Mouse (Mus musculus) liver, embryonic 11.5 days (tissue): ENCODE measurements around the gene Anxa11. TPM values are rescaled to one million over a fixed set of nuclear protein-coding genes. Genes with fewer than 3 reads are reported as not detected.

ENCODE experiments used
- ATAC-seq: fragments of 200-750 bp; cut with Nextera tagmentation; replicated peaks from 2 replicates; pipeline ENCODE4 v1.8.0; 2017; ENCODE audit warnings: moderate number of reproducible peaks, mild to moderate bottlenecking, moderate TSS enrichment, moderate library complexity; ENCODE audit not compliant: low FRiP score
- DNase-seq: peaks from one replicate; pipeline ENCODE4 v3.0.0-alpha.2; 2017; ENCODE audit warnings: low spot score
- H3K27ac ChIP-seq: fragments of 300-500 bp; sonication (generic); 2 replicates; pipeline ENCODE4 v1.5.1; 2014; ENCODE audit warnings: mild to moderate bottlenecking, low read depth, low read length, control low read depth
- H3K27me3 ChIP-seq: fragments of 300-500 bp; sonication (generic); replicated peaks from 2 replicates; pipeline ENCODE4 v1.6.1; 2014; ENCODE audit warnings: low read length, mixed read lengths; ENCODE audit not compliant: control insufficient read depth, insufficient read depth
- H3K36me3 ChIP-seq: fragments of 300-500 bp; sonication (generic); 2 replicates; pipeline ENCODE4 v1.6.1; 2014; ENCODE audit warnings: mild to moderate bottlenecking, low read length, moderate library complexity, mixed read lengths; ENCODE audit not compliant: control insufficient read depth, insufficient read depth
- H3K4me1 ChIP-seq: fragments of 300-500 bp; sonication (generic); replicated peaks from 2 replicates; pipeline ENCODE4 v1.6.1; 2014; ENCODE audit warnings: low read length, mixed read lengths; ENCODE audit not compliant: control insufficient read depth, insufficient read depth
- H3K4me2 ChIP-seq: fragments of 300-500 bp; sonication (generic); 2 replicates; pipeline ENCODE4 v1.6.1; 2014; ENCODE audit warnings: mild to moderate bottlenecking, control low read depth, moderate library complexity
- H3K4me3 ChIP-seq: fragments of 300-500 bp; sonication (generic); 2 replicates; pipeline ENCODE4 v1.5.1; 2014; ENCODE audit warnings: low read depth, low read length, control low read depth
- H3K9ac ChIP-seq: fragments of 300-500 bp; sonication (generic); 2 replicates; pipeline ENCODE4 v1.6.1; 2014; ENCODE audit warnings: low read depth, low read length, control low read depth
- H3K9me3 ChIP-seq: fragments of 300-500 bp; sonication (generic); 2 replicates; pipeline ENCODE4 v1.6.1; 2016; ENCODE audit warnings: low read length, inconsistent platforms, mixed read lengths; ENCODE audit not compliant: control insufficient read depth
- WGBS: fragments of 180-500 bp; shearing (Covaris S2); extraction: QIAGEN DNeasy Blood & Tissue Kit; methylation state at CpG from one replicate; pipeline ENCODE4 v1.1.7; 2014; 5-methylcytosine and 5-hydroxymethylcytosine counted together
- polyA plus RNA-seq: library from polyadenylated mRNA; unstranded; fragments of >200 nt; fragmentation: Nextera tagmentation; extraction: Ambion mirVana; gene quantifications from 2 replicates; pipeline ENCODE4 v1.2.1, GENCODE M21; 2014

Anxa11 gene
- polyA plus RNA-seq, 1 experiment from 2014 or later: 13.1 TPM

GRCm38 (mm10) chr14:25831332-25831731 lies 10.6 kb upstream of the Anxa11 start:
- Histone ChIP-seq H3K27me3 (no peaks in the 10 kb centered on the region), H3K9ac (no peak overlapping the region), H3K36me3 (no peaks in the 10 kb centered on the region), H3K9me3 (no peaks in the 10 kb centered on the region), H3K27ac (no peak overlapping the region), H3K4me1 (no peaks in the 10 kb centered on the region), H3K4me2 (no peak overlapping the region), H3K4me3 (no peak overlapping the region)
- DNase-seq: no peak
- WGBS: 39% methylated on average over 1 of the region's 1 CpGs
- no peak for ATAC-seq

DNA sequence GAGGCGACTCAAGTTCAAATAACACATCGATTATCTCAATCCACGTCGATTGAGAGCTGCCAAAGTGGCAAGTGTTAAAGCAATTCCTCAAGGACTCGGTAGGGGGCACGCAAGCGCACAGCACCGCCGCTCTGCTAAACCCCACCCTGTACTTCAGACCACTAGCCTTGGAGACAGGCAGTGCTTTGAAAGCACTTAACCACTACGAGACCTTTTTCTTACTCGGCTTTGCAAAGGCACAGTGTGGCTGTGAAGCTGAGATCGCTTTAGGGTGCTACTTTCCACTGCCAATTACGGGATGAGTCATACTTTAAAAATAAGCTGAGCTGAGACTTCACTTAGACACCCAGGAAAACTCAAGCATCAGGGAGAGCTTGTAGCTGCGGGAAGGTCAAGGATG lies 9.7 kb upstream of the Anxa11 start:
- WGBS: 10% methylated on average over 14 of the region's 14 CpGs

GRCm38 (mm10) chr14:25838411-25838810 lies 3.5 kb upstream of the Anxa11 start:
- Histone ChIP-seq H3K4me3 (no peak overlapping the region), H3K4me2 (no peak overlapping the region), H3K36me3 (no peaks in the 10 kb centered on the region), H3K4me1 (0 out of 2 replicates have a peak, but pooled peaks cover 5% of the 10 kb centered on the region), H3K9me3 (no peaks in the 10 kb centered on the region), H3K9ac (no peak overlapping the region), H3K27ac (no peak overlapping the region), H3K27me3 (peaks cover 6% of the 10 kb centered on the region)
- ATAC-seq (no peak), DNase-seq (no peak)
- WGBS: 76% methylated on average over 8 of the region's 8 CpGs

More for the DNA sequence above, 9.7 kb upstream of the Anxa11 start:
- Histone ChIP-seq H3K9ac (no peak overlapping the region), H3K4me3 (no peak overlapping the region), H3K9me3 (no peaks in the 10 kb centered on the region), H3K27ac (no peak overlapping the region), H3K4me1 (no peaks in the 10 kb centered on the region), H3K4me2 (no peak overlapping the region; the same call in 1 of the 2 replicates), H3K27me3 (no peaks in the 10 kb centered on the region), H3K36me3 (no peaks in the 10 kb centered on the region)
- DNase-seq (peak; percentile 65), ATAC-seq (peak; percentile 26; the same call in 1 of the 2 replicates)

DNA sequence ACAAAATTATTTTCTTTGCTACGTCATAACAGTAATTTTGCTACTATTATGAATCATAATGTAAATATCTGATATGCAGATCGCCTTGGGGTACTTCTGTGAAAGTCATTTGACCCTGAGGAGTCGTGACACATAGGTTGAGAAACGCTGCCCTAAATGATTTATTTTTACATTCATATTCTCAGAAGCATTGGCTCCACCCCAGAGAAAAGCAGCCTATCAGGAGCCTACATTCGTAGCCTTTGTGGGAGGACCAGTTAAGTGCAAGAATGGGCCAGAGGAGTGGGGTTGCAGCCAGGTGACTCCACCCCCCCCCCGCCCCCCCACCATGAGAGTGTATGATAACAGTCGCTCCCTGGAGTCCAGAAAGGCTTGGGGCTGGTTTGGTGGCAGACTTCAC lies 2.2 kb upstream of the Anxa11 start:
- H3K9ac ChIP-seq: no peak overlapping the region
- H3K27me3 ChIP-seq: peaks cover 6% of the 10 kb centered on the region
- H3K36me3 ChIP-seq: no peaks in the 10 kb centered on the region
- H3K27ac ChIP-seq: no peak overlapping the region
- WGBS: 52% methylated on average over 7 of the region's 7 CpGs
- H3K9me3 ChIP-seq: no peaks in the 10 kb centered on the region
- ATAC-seq: no peak
- no peak overlapping the region for H3K4me3 ChIP-seq
- no peak overlapping the region for H3K4me2 ChIP-seq
- 0 out of 2 replicates have a peak, but pooled peaks cover 5% of the 10 kb centered on the region for H3K4me1 ChIP-seq
- no peak for DNase-seq

GRCm38 (mm10) chr14:25840961-25841360 lies 995 bp upstream of the Anxa11 start:
- no peak overlapping the region for H3K27ac ChIP-seq
- 0 out of 2 replicates have a peak, but pooled peaks cover 5% of the 10 kb centered on the region for H3K4me1 ChIP-seq
- H3K9me3 ChIP-seq: no peaks in the 10 kb centered on the region
- no peak overlapping the region for H3K4me3 ChIP-seq
- DNase-seq (no peak), ATAC-seq (no peak)
- H3K9ac ChIP-seq: no peak overlapping the region
- H3K36me3 ChIP-seq: no peaks in the 10 kb centered on the region
- 34% methylated on average over 7 of the region's 7 CpGs for WGBS
- no peak overlapping the region for H3K4me2 ChIP-seq
- H3K27me3 ChIP-seq: peaks cover 6% of the 10 kb centered on the region

GRCm38 (mm10) chr14:25841579-25841978 lies 377 bp upstream of the Anxa11 start:
- Histone ChIP-seq H3K4me1 (0 out of 2 replicates have a peak, but pooled peaks cover 6% of the 10 kb centered on the region), H3K27me3 (peaks cover 6% of the 10 kb centered on the region), H3K4me2 (peak overlapping the region; percentile 88), H3K9ac (no peak overlapping the region), H3K27ac (no peak overlapping the region), H3K36me3 (no peaks in the 10 kb centered on the region), H3K4me3 (peak overlapping the region; percentile 74), H3K9me3 (no peaks in the 10 kb centered on the region)
- DNase-seq: no peak
- WGBS: under 1% methylated on average over 4 of the region's 4 CpGs
- ATAC-seq: peak; percentile 47; the same call in 1 of the 2 replicates

DNA sequence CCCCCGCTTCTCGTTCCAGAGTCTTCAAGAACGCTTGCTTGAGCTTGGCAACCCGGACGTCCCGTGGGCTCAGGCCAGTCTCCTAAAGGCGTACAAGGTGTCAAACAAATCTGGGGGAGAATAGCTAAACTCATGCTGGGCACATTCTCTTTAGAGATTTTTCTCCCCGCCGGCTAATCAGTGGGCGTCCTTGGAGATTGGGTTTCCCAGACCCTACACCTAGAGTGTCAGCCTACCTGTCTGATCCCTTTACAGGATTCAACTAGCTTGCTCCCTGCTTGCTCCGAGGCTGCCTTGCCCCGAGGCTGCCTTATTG lies 690 bp downstream of the Anxa11 start:
- Histone ChIP-seq H3K4me1 (peaks cover 14% of the 10 kb centered on the region; the same call in 1 of the 2 replicates), H3K27ac (no peak overlapping the region), H3K4me3 (peak overlapping the region; percentile 74), H3K4me2 (peak overlapping the region; percentile 88), H3K9ac (peak overlapping the region; percentile 69), H3K9me3 (no peaks in the 10 kb centered on the region), H3K36me3 (no peaks in the 10 kb centered on the region), H3K27me3 (peaks cover 6% of the 10 kb centered on the region)
- WGBS: 5% methylated on average over 12 of the region's 12 CpGs
- no peak for ATAC-seq
- peak; percentile 50 for DNase-seq

DNA sequence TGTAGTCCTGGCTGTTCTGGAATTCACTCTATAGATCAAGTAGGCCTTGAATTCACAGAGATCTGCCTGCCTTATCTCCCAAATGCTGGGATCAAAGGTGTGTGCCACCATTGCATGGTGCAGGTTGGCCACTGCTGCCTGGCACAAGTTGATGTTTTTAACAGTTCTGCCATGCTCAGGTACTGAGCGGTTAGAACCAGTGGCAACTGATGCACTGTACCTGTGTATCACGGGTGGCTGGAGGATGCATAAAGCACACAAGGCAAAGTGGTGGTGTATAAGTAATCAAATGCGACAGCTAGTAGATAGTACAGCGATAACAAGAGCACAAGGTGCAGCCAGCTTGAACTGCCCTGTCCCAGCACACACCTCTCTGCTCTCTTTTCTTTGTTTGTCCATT lies 2.4 kb downstream of the Anxa11 start:
- H3K9ac ChIP-seq: no peak overlapping the region
- no peaks in the 10 kb centered on the region for H3K9me3 ChIP-seq
- H3K4me2 ChIP-seq: no peak overlapping the region
- no peak for ATAC-seq
- H3K27me3 ChIP-seq: peaks cover 6% of the 10 kb centered on the region
- peaks cover 15% of the 10 kb centered on the region; the same call in 1 of the 2 replicates for H3K4me1 ChIP-seq
- no peaks in the 10 kb centered on the region for H3K36me3 ChIP-seq
- no peak overlapping the region for H3K27ac ChIP-seq
- 85% methylated on average over 4 of the region's 4 CpGs for WGBS
- DNase-seq: no peak
- H3K4me3 ChIP-seq: no peak overlapping the region

- no peaks in the 10 kb centered on the region for H3K9me3 ChIP-seq
- H3K4me1 ChIP-seq: peaks cover 15% of the 10 kb centered on the region; the same call in 1 of the 2 replicates
- WGBS: 80% methylated on average over 6 of the region's 6 CpGs
- DNase-seq (no peak), ATAC-seq (no peak)
- no peak overlapping the region for H3K4me3 ChIP-seq
- H3K9ac ChIP-seq: no peak overlapping the region
- no peaks in the 10 kb centered on the region for H3K36me3 ChIP-seq
- H3K4me2 ChIP-seq: no peak overlapping the region
- H3K27ac ChIP-seq: no peak overlapping the region
- peaks cover 6% of the 10 kb centered on the region for H3K27me3 ChIP-seq
These were observed 4.0 kb downstream of the Anxa11 start for GRCm38 (mm10) chr14:25845832-25846383.
